Mouse (Mus musculus) C2C12 (cell line): ENCODE data around the gene Serac1. TPM values are rescaled to one million over a fixed set of nuclear protein-coding genes. Genes with fewer than 3 reads are reported as not detected.

Experiments used
- H3K27me3 ChIP-seq: one replicate; pipeline ENCODE4 v1.6.1; 2011; ENCODE audit not compliant: control insufficient read depth, insufficient read depth, insufficient read length
- H3K36me3 ChIP-seq: one replicate; pipeline ENCODE4 v1.6.1; 2011; ENCODE audit not compliant: control insufficient read depth, insufficient read depth
- H3K4me3 ChIP-seq: one replicate; pipeline ENCODE4 v1.5.1; 2011; ENCODE audit warnings: mild to moderate bottlenecking, control low read depth; ENCODE audit not compliant: poor library complexity, insufficient read depth, severe bottlenecking
- H3K79me2 ChIP-seq: one replicate; pipeline ENCODE4 v1.6.1; 2011; ENCODE audit not compliant: control insufficient read depth, insufficient read depth
- H3K79me3 ChIP-seq: one replicate; pipeline ENCODE4 v1.6.1; 2011; ENCODE audit warnings: low read depth, control low read depth
- H3ac ChIP-seq: one replicate; pipeline ENCODE3; 2011; ENCODE audit warnings: low read depth; ENCODE audit not compliant: control insufficient read depth, insufficient read length
- CEBPB ChIP-seq: IDR thresholded peaks from one replicate; pipeline ENCODE4 v1.6.1; 2011; ENCODE audit warnings: low read depth, mild to moderate bottlenecking, control low read depth, moderate library complexity
- CTCF ChIP-seq: IDR thresholded peaks from one replicate; pipeline ENCODE4 v1.5.1; 2011; ENCODE audit not compliant: control insufficient read depth, insufficient read depth, insufficient read length
- FOSL1 ChIP-seq: IDR thresholded peaks from one replicate; pipeline ENCODE4 v1.8.0; 2011; ENCODE audit warnings: mild to moderate bottlenecking, low read length; ENCODE audit not compliant: poor library complexity, insufficient read depth, severe bottlenecking
- MAX ChIP-seq: IDR thresholded peaks from one replicate; pipeline ENCODE4 v1.6.1; 2011; ENCODE audit warnings: mild to moderate bottlenecking, control low read depth
- MYOD1 ChIP-seq: IDR thresholded peaks from one replicate; pipeline ENCODE4 v1.6.1; 2011; ENCODE audit warnings: low read depth; ENCODE audit not compliant: control insufficient read depth, insufficient read length
- MYOG ChIP-seq: IDR thresholded peaks from one replicate; pipeline ENCODE4 v1.6.1; 2011; ENCODE audit not compliant: control insufficient read depth, insufficient read length; ENCODE audit errors: extremely low read depth
- USF1 ChIP-seq: IDR thresholded peaks from one replicate; pipeline ENCODE4 v1.6.1; 2011; ENCODE audit warnings: low read depth, mild to moderate bottlenecking, control low read depth, moderate library complexity
- polyA plus RNA-seq: library from polyadenylated mRNA; unstranded; fragments of >200 nt; fragmentation: generic; extraction: Trizol; gene quantifications from one replicate; pipeline ENCODE4 v1.2.1, GENCODE M21; 2012; ENCODE audit warnings: missing spikeins

Gene Serac1
- polyA plus RNA-seq, 1 experiment: 1.8 TPM

- Histone ChIP-seq H3K4me3 (no peak overlapping the region), H3K36me3 (peaks cover 17% of the 10 kb centered on the region), H3ac (no peak overlapping the region), H3K79me3 (no peaks in the 10 kb centered on the region), H3K27me3 (no peaks in the 10 kb centered on the region), H3K79me2 (no peaks in the 10 kb centered on the region)
- TF ChIP-seq MYOG (no peak), CTCF (no peak), MAX (no peak), CEBPB (no peak), FOSL1 (no peak), USF1 (no peak), MYOD1 (no peak)
Observed at GRCm38 (mm10) chr17:6091604-6092003, 12.1 kb upstream of the Serac1 start.

GRCm38 (mm10) chr17:6083323-6083890 lies 3.9 kb upstream of the Serac1 start:
- Histone ChIP-seq H3K36me3 (peaks cover 44% of the 10 kb centered on the region), H3K79me3 (peaks cover 22% of the 10 kb centered on the region), H3K4me3 (no peak overlapping the region), H3ac (no peak overlapping the region), H3K27me3 (no peaks in the 10 kb centered on the region), H3K79me2 (peaks cover 28% of the 10 kb centered on the region)
- no peak for TF ChIP-seq MAX

- Histone ChIP-seq H3K36me3 (peaks cover 11% of the 10 kb centered on the region), H3K79me2 (no peaks in the 10 kb centered on the region), H3K27me3 (no peaks in the 10 kb centered on the region), H3ac (no peak overlapping the region), H3K79me3 (peaks cover 6% of the 10 kb centered on the region), H3K4me3 (no peak overlapping the region)
- TF ChIP-seq CEBPB: no peak
- no peak for TF ChIP-seq FOSL1
- TF ChIP-seq MYOG: no peak
- TF ChIP-seq MAX: no peak
- TF ChIP-seq MYOD1: no peak
- TF ChIP-seq USF1: no peak
Observed at GRCm38 (mm10) chr17:6073405-6073804, 6.1 kb downstream of the Serac1 start.

- H3K79me3 ChIP-seq: peaks cover 1% of the 10 kb centered on the region
- H3K36me3 ChIP-seq: peaks cover 17% of the 10 kb centered on the region
Observed at GRCm38 (mm10) chr17:6069866-6070265, 9.7 kb downstream of the Serac1 start.

GRCm38 (mm10) chr17:6067613-6068012 lies 11.9 kb downstream of the Serac1 start:
- H3ac ChIP-seq: no peak overlapping the region
- peaks cover 24% of the 10 kb centered on the region for H3K36me3 ChIP-seq
- H3K79me2 ChIP-seq: no peaks in the 10 kb centered on the region
- no peaks in the 10 kb centered on the region for H3K79me3 ChIP-seq
- TF ChIP-seq CEBPB (no peak), MYOG (no peak), CTCF (no peak), FOSL1 (no peak), USF1 (no peak), MYOD1 (no peak), MAX (no peak)
- H3K4me3 ChIP-seq: no peak overlapping the region
- H3K27me3 ChIP-seq: no peaks in the 10 kb centered on the region

More at GRCm38 (mm10) chr17:6069866-6070265, 9.7 kb downstream of the Serac1 start:
- no peaks in the 10 kb centered on the region for H3K27me3 ChIP-seq
- H3ac ChIP-seq: no peak overlapping the region
- no peaks in the 10 kb centered on the region for H3K79me2 ChIP-seq
- no peak overlapping the region for H3K4me3 ChIP-seq
- no peak for TF ChIP-seq CEBPB
- TF ChIP-seq FOSL1: no peak
- TF ChIP-seq MAX: no peak
- no peak for TF ChIP-seq MYOG
- TF ChIP-seq CTCF: no peak
- no peak for TF ChIP-seq USF1
- TF ChIP-seq MYOD1: no peak

GRCm38 (mm10) chr17:6066021-6066420 lies 13.5 kb downstream of the Serac1 start:
- Histone ChIP-seq H3K79me2 (no peaks in the 10 kb centered on the region), H3K4me3 (no peak overlapping the region), H3K36me3 (peaks cover 20% of the 10 kb centered on the region), H3K27me3 (no peaks in the 10 kb centered on the region), H3ac (no peak overlapping the region), H3K79me3 (no peaks in the 10 kb centered on the region)
- TF ChIP-seq CEBPB (no peak), CTCF (no peak), USF1 (no peak), MYOD1 (no peak), FOSL1 (no peak)
